Mouse (Mus musculus) bone marrow macrophage, adult 2 months (primary cell): ENCODE measurements around the gene Sar1a. TPM values are rescaled to one million over a fixed set of nuclear protein-coding genes. Genes with fewer than 3 reads are reported as not detected.

Experiments used
- H3K27ac ChIP-seq: 2 replicates; pipeline ENCODE4 v1.5.1; 2012; ENCODE audit warnings: low read depth, low read length; ENCODE audit not compliant: insufficient read depth
- H3K4me1 ChIP-seq: 2 replicates; pipeline ENCODE4 v1.6.1; 2012; ENCODE audit warnings: low read length; ENCODE audit not compliant: control insufficient read depth, insufficient read depth
- H3K4me3 ChIP-seq: 2 replicates; pipeline ENCODE4 v1.5.1; 2012; ENCODE audit warnings: mild to moderate bottlenecking, low read length, moderate library complexity; ENCODE audit not compliant: insufficient read depth
- CTCF ChIP-seq: IDR thresholded peaks from 2 replicates; pipeline ENCODE4 v1.5.1; 2012; ENCODE audit warnings: low read depth, mild to moderate bottlenecking, low read length, moderate library complexity
- POLR2A ChIP-seq: IDR thresholded peaks from 2 replicates; pipeline ENCODE4 v1.6.1; 2012; ENCODE audit warnings: mild to moderate bottlenecking, low read depth, low read length, borderline replicate concordance
- polyA plus RNA-seq: library from polyadenylated mRNA; stranded (reverse); fragments of >200 nt; gene quantifications from 2 replicates; pipeline ENCODE4 v1.2.4, GENCODE M21; 2012; ENCODE audit not compliant: missing spikeins, insufficient read depth, insufficient read length

Gene Sar1a
- polyA plus RNA-seq, result 71.9 and 88.4 TPM in 2 replicates

GRCm38 (mm10) chr10:61680015-61680913 lies at the start of gene Sar1a:
TSS of gene Sar1a (plus strand) at chr10:61680299.
- H3K27ac ChIP-seq, result 0 out of 2 replicates have a peak within 1 kb of the TSS, but pooled peaks have one; percentile 25
- TF ChIP-seq POLR2A (0 out of 2 replicates have a peak, but pooled peaks have one; percentile 44), CTCF (no peak)
- H3K4me3 ChIP-seq, result peak within 1 kb of the TSS; percentile 73
- peaks cover 14% of the 10 kb centered on the region for H3K4me1 ChIP-seq

DNA sequence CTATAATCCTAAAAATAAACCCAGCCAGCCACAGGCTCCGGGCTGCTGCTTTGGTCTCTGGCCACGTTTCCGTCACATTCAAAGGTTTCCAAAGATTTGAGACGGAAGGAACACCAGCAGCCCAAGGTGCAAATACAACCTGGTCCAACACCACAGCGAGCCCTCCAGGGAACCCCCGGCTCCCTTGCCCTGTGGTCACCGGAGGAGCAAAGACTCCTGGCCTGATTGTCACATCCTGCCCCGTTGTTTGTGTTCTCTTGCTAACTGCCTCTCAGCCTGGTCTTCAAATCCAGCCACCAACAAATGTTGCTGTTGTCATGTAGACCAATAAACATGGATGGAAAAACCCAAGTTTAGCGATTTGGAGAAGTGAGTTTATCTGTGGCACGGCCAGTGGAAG lies 47.7 kb upstream of the Sar1a start:
- TF ChIP-seq POLR2A (no peak), CTCF (no peak)
- H3K4me1 ChIP-seq, result no peaks in the 10 kb centered on the region
- H3K27ac ChIP-seq, result no peak overlapping the region
- no peak overlapping the region for H3K4me3 ChIP-seq

- Histone ChIP-seq H3K4me3 (no peak overlapping the region), H3K4me1 (no peaks in the 10 kb centered on the region), H3K27ac (no peak overlapping the region)
- TF ChIP-seq CTCF, result no peak
- no peak for TF ChIP-seq POLR2A
These were observed 43.0 kb upstream of the Sar1a start for GRCm38 (mm10) chr10:61637055-61637454.

DNA sequence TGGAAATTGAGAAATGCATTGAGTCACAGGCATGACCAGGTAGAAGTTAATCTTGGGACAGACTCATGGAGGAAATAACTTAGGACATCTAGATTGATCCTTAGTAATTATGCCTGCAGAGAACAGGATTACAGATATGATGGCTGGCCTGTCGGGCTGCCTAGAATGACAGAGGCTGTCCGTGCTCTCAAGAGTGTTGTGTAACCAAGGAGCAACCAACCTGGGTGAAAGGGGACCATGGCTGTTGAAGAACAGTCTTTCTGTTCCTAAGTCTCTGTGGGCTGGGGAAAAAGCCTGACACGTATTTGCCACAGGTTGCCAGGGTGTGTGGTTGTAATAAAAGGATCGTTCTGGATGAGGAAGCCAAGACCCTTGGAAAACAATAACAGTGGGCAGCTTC lies 39.7 kb upstream of the Sar1a start:
- TF ChIP-seq CTCF, result no peak
- TF ChIP-seq POLR2A, result no peak
- no peaks in the 10 kb centered on the region for H3K4me1 ChIP-seq
- H3K27ac ChIP-seq, result no peak overlapping the region
- H3K4me3 ChIP-seq, result no peak overlapping the region

GRCm38 (mm10) chr10:61646557-61646956 lies 33.5 kb upstream of the Sar1a start:
- TF ChIP-seq CTCF, result no peak
- no peak for TF ChIP-seq POLR2A
- Histone ChIP-seq H3K4me3 (no peak overlapping the region), H3K27ac (no peak overlapping the region), H3K4me1 (peaks cover 6% of the 10 kb centered on the region)

GRCm38 (mm10) chr10:61647790-61648736 lies 32.0 kb upstream of the Sar1a start, which contains the start of gene Ppa1:
TSS of gene Ppa1 (plus strand) at chr10:61648552.
- peak within 1 kb of the TSS; percentile 91 for H3K4me3 ChIP-seq
- H3K27ac ChIP-seq, result peak within 1 kb of the TSS; percentile 15; the same call in 1 of the 2 replicates
- peaks cover 6% of the 10 kb centered on the region for H3K4me1 ChIP-seq
- TF ChIP-seq CTCF, result no peak
- no peak; the same call in 1 of the 2 replicates for TF ChIP-seq POLR2A

- H3K4me3 ChIP-seq, result peak overlapping the region; percentile 91
- H3K4me1 ChIP-seq, result peaks cover 6% of the 10 kb centered on the region
- no peak for TF ChIP-seq CTCF
- TF ChIP-seq POLR2A, result no peak
- peak overlapping the region; percentile 15; the same call in 1 of the 2 replicates for H3K27ac ChIP-seq
These were observed 31.1 kb upstream of the Sar1a start for GRCm38 (mm10) chr10:61648737-61649645.

DNA sequence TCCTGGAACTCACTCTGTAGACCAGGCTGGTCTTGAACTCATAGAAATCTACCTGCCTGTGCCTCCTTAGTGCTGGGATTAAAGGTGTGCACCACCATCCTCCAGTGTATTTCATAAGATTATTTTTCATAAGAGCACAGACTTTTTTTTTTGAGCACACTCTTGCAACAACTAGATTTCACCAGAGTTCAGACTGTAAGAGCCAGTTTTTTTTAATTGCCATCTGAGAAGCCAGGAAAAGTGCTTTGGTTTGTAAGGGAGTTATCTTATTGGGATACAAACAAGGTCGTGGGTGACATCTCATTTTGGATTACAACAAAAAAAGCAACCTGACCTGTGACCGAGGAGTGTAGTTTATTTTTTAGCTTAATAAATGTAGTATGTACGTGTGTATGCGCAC lies 26.0 kb upstream of the Sar1a start:
- peaks cover 2% of the 10 kb centered on the region for H3K4me1 ChIP-seq
- H3K27ac ChIP-seq, result no peak overlapping the region
- H3K4me3 ChIP-seq, result no peak overlapping the region
- TF ChIP-seq POLR2A (no peak), CTCF (no peak)
